Mouse (Mus musculus) embryonic fibroblast, embryonic 13.5 days (primary cell): ENCODE data around the gene Got2. TPM values are rescaled to one million over a fixed set of nuclear protein-coding genes. Genes with fewer than 3 reads are reported as not detected.

Source experiments
- H3K27ac ChIP-seq: 2 replicates; pipeline ENCODE4 v1.5.1; 2012; ENCODE audit warnings: low read length, control low read depth, inconsistent platforms; ENCODE audit not compliant: insufficient read depth
- H3K4me1 ChIP-seq: 2 replicates; pipeline ENCODE4 v1.6.1; 2011; ENCODE audit warnings: low read length; ENCODE audit not compliant: control insufficient read depth, insufficient read depth
- H3K4me3 ChIP-seq: 2 replicates; pipeline ENCODE4 v1.5.1; 2011; ENCODE audit warnings: mild to moderate bottlenecking, control low read depth, low read length; ENCODE audit not compliant: insufficient read depth
- CTCF ChIP-seq: IDR thresholded peaks from 2 replicates; pipeline ENCODE4 v1.5.1; 2011; ENCODE audit warnings: mild to moderate bottlenecking, control low read depth, low read length, moderate library complexity, borderline replicate concordance; ENCODE audit not compliant: insufficient read depth
- POLR2A ChIP-seq: IDR thresholded peaks from 2 replicates; pipeline ENCODE4 v1.6.1; 2011; ENCODE audit warnings: low read depth, mild to moderate bottlenecking, control low read depth, low read length, moderate library complexity
- polyA plus RNA-seq: library from polyadenylated mRNA; stranded (reverse); fragments of >200 nt; gene quantifications from 2 replicates; pipeline ENCODE4 v1.2.4, GENCODE M21; 2011; ENCODE audit warnings: low read depth; ENCODE audit not compliant: missing spikeins, insufficient read length

Gene Got2
- polyA plus RNA-seq, 1 experiment, result 122 TPM

DNA sequence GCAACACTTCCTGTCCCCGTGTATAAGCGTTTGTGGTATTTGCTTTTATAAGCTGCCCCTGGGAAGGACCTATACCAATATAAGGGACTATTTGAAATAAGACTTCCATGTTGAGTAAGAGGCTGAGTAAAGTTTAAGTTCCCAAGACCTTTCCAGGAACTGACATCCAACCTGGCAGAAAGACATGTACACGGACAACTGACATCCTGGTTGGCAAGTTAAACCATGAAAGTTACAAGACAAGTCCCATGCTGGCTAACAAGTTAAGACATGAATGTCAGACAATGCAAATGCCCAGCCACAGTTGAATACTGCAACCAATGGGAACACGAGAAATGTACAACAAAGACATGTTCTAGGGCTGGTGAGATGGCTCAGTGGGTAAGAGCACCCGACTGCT lies 5.4 kb upstream of the Got2 start:
- Histone ChIP-seq H3K4me1 (no peaks in the 10 kb centered on the region), H3K4me3 (no peak overlapping the region), H3K27ac (no peak overlapping the region)
- TF ChIP-seq POLR2A (no peak), CTCF (no peak)

GRCm38 (mm10) chr8:95887578-95888284 lies 616 bp downstream of the Got2 start:
- peak overlapping the region; percentile 41 for H3K27ac ChIP-seq
- peaks cover 4% of the 10 kb centered on the region; the same call in 1 of the 2 replicates for H3K4me1 ChIP-seq
- TF ChIP-seq POLR2A (peak; percentile 7; the same call in 1 of the 2 replicates), CTCF (no peak)

GRCm38 (mm10) chr8:95886647-95887577 lies 1.4 kb downstream of the Got2 start:
- H3K4me3 ChIP-seq, result peak overlapping the region; percentile 85
- H3K4me1 ChIP-seq, result peaks cover 4% of the 10 kb centered on the region; the same call in 1 of the 2 replicates
- TF ChIP-seq CTCF, result no peak
- no peak for TF ChIP-seq POLR2A
- peak overlapping the region; percentile 28; the same call in 1 of the 2 replicates for H3K27ac ChIP-seq

More at GRCm38 (mm10) chr8:95887578-95888284, 616 bp downstream of the Got2 start:
- peak overlapping the region; percentile 85 for H3K4me3 ChIP-seq

- H3K4me1 ChIP-seq, result peaks cover 4% of the 10 kb centered on the region; the same call in 1 of the 2 replicates
- no peak overlapping the region for H3K4me3 ChIP-seq
- no peak overlapping the region for H3K27ac ChIP-seq
- TF ChIP-seq CTCF (no peak), POLR2A (no peak)
These were observed 2.4 kb downstream of the Got2 start for GRCm38 (mm10) chr8:95885966-95886365.

DNA sequence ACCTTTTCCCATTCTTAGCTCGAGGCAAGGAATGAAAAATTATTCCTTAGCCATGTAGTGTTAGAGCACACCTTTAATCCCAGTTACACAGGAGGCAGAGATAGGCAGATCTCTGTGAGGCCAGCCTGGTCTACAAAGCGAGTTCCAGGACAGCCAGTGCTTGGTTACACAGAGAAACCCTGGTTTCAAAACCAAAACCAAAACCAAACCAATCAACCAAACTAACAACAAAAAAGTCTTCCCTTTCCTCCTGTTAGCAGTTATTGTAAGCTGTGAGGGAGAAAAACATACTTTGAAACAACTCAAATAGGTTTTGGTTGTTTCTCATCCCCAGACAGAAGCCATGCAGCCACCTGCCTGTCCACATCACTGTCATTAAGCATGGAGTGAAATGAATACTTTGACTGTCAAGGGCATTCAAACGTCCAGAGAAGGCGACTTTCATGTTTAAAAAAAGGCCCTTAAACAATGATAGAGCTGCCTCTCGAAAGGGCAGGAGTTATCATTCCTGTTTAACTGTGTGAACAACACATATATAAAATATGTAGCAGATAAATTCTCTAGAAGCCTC lies 3.0 kb downstream of the Got2 start:
- Histone ChIP-seq H3K27ac (no peak overlapping the region), H3K4me1 (peaks cover 4% of the 10 kb centered on the region; the same call in 1 of the 2 replicates), H3K4me3 (no peak overlapping the region)
- TF ChIP-seq POLR2A, result no peak
- TF ChIP-seq CTCF, result no peak

- H3K27ac ChIP-seq, result no peak overlapping the region
- TF ChIP-seq CTCF (no peak), POLR2A (no peak)
- no peak overlapping the region for H3K4me3 ChIP-seq
- H3K4me1 ChIP-seq, result peaks cover 4% of the 10 kb centered on the region; the same call in 1 of the 2 replicates
These were observed 3.9 kb downstream of the Got2 start for GRCm38 (mm10) chr8:95884491-95884890.

- Histone ChIP-seq H3K4me1 (peaks cover 10% of the 10 kb centered on the region), H3K27ac (no peak overlapping the region), H3K4me3 (no peak overlapping the region)
- TF ChIP-seq POLR2A (no peak), CTCF (no peak)
These were observed 6.2 kb downstream of the Got2 start for GRCm38 (mm10) chr8:95882191-95882590.

DNA sequence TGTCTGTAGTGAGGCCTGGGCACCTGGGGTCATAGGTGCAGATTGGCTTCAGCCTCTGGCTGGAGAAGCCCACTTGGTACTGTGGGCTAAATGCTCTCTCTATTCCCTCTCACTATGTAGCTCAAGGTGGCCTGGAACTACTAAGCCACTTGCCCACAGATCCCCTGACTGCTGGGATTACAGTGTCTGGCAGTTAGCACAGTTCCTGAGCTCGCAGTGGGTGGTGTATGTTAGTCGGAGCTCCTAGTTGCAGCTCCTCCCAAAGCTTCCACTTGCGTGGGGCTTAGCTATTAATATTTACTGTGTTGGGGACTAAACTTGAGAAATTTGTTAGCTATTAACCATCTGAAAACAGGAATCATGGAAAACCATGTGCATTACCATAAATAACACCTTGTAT lies 6.8 kb downstream of the Got2 start:
- TF ChIP-seq POLR2A (no peak), CTCF (no peak)
- Histone ChIP-seq H3K4me1 (peaks cover 8% of the 10 kb centered on the region), H3K4me3 (no peak overlapping the region), H3K27ac (no peak overlapping the region)

DNA sequence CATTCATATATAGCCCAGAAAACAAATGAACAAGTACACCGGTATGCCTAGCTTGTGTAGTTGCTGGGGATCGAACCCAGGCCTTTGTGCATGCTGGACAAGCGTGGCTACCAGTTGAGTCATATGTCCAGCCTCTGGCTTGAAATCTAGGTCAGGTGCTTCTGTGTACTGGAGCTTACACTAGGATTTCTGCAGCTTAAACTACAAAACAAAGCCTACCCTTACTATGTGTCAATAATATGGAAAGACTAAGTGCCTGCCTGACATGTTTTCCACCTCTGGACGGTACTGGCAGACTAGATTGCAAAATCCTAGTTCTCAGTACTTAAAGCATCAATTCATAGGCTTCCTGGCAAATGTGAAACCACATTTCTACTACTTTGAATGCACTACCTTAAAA lies 8.5 kb downstream of the Got2 start:
- Histone ChIP-seq H3K4me3 (no peak overlapping the region), H3K27ac (no peak overlapping the region), H3K4me1 (peaks cover 6% of the 10 kb centered on the region)
- TF ChIP-seq POLR2A (no peak), CTCF (no peak)
